Mouse (Mus musculus) heart, embryonic 15.5 days (tissue): ENCODE data around the gene Trpc4ap. TPM values are rescaled to one million over a fixed set of nuclear protein-coding genes. Genes with fewer than 3 reads are reported as not detected.
A peak's percentile ranks its signal among the peaks of the same experiment; 100 is the strongest.

ENCODE experiments used
- ATAC-seq: fragments of 200-750 bp; cut with Nextera tagmentation; replicated peaks from 2 replicates; pipeline ENCODE4 v1.8.0; 2017; ENCODE audit warnings: low read depth, moderate TSS enrichment; ENCODE audit not compliant: insufficient number of reproducible peaks, insufficient read depth, low FRiP score
- H3K27ac ChIP-seq: fragments of 300-500 bp; sonication (generic); 2 replicates; pipeline ENCODE4 v1.5.1; 2015; ENCODE audit warnings: mild to moderate bottlenecking, inconsistent platforms
- H3K27me3 ChIP-seq: fragments of 300-500 bp; sonication (generic); 2 replicates; pipeline ENCODE4 v1.6.1; 2015; ENCODE audit warnings: inconsistent platforms
- H3K36me3 ChIP-seq: fragments of 300-500 bp; sonication (generic); 2 replicates; pipeline ENCODE4 v1.6.1; 2015; ENCODE audit warnings: mild to moderate bottlenecking, inconsistent platforms
- H3K4me1 ChIP-seq: fragments of 300-500 bp; sonication (generic); replicated peaks from 2 replicates; pipeline ENCODE4 v1.6.1; 2015; ENCODE audit warnings: inconsistent platforms
- H3K4me2 ChIP-seq: fragments of 300-500 bp; sonication (generic); 2 replicates; pipeline ENCODE4 v1.6.1; 2015; ENCODE audit warnings: inconsistent platforms, mild to moderate bottlenecking, moderate library complexity
- H3K4me3 ChIP-seq: fragments of 300-500 bp; sonication (generic); 2 replicates; pipeline ENCODE4 v1.5.1; 2015; ENCODE audit warnings: mild to moderate bottlenecking, inconsistent platforms
- H3K9ac ChIP-seq: fragments of 300-500 bp; sonication (generic); 2 replicates; pipeline ENCODE4 v1.6.1; 2015; ENCODE audit warnings: mild to moderate bottlenecking, inconsistent platforms
- H3K9me3 ChIP-seq: fragments of 300-500 bp; sonication (generic); replicated peaks from 2 replicates; pipeline ENCODE4 v1.6.1; 2016; ENCODE audit warnings: inconsistent platforms
- WGBS: fragments of 180-500 bp; shearing (Covaris S2); methylation state at CpG from one replicate; pipeline ENCODE4 v1.1.7; 2015; ENCODE audit warnings: mixed read lengths; 5-methylcytosine and 5-hydroxymethylcytosine counted together
- polyA plus RNA-seq: library from polyadenylated mRNA; unstranded; fragments of >200 nt; fragmentation: Nextera tagmentation; extraction: Ambion mirVana; gene quantifications from 2 replicates; pipeline ENCODE4 v1.2.1, GENCODE M21; 2015

The Trpc4ap gene
- polyA plus RNA-seq, 1 experiment from 2014 or later: 83.0 TPM

DNA sequence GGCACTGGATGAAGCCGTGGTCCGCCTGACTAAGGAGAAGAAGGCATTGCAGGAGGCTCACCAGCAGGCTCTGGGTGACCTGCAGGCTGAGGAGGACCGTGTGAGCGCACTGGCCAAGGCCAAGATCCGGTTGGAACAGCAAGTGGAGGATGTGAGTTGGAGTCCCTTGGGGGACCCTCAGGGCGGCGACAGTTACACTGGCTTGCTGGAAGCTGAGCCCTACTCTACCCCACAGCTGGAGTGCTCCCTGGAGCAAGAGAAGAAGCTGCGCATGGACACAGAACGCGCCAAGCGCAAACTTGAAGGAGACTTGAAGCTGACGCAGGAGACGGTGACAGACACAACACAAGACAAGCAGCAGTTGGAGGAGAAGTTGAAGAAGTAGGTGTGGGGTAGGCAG lies 63.7 kb downstream of the Trpc4ap start:
- Histone ChIP-seq H3K9me3 (no peaks in the 10 kb centered on the region), H3K9ac (no peak overlapping the region), H3K27me3 (peaks cover 41% of the 10 kb centered on the region), H3K4me1 (peaks cover 29% of the 10 kb centered on the region), H3K27ac (no peak overlapping the region), H3K4me2 (no peak overlapping the region), H3K36me3 (peaks cover 85% of the 10 kb centered on the region), H3K4me3 (no peak overlapping the region)
- WGBS: 78% methylated on average over 13 of the region's 13 CpGs
- no peak for ATAC-seq

DNA sequence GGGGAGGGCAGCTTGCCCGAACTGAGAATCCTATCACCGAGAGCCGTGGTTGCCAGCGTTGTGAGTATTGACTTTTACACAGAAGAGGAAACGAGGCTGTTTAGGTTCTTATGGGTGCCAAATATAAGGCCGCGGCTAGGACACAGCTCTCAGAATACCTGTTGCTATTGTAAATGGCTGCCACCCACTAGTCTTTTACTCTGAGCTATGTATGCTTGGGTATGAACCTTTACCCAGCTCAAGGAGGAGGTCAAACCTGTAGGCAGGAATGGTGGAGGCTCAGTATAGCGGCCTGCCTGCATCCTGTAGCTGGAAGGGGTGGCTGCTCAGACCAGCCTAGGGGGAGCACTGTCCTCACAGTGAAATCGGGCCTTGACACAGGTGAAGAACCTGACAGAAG lies 64.1 kb downstream of the Trpc4ap start:
- Histone ChIP-seq H3K4me3 (no peak overlapping the region), H3K9ac (no peak overlapping the region), H3K4me1 (peaks cover 26% of the 10 kb centered on the region), H3K27ac (no peak overlapping the region), H3K9me3 (no peaks in the 10 kb centered on the region), H3K27me3 (peaks cover 41% of the 10 kb centered on the region), H3K36me3 (peaks cover 85% of the 10 kb centered on the region), H3K4me2 (no peak overlapping the region)
- ATAC-seq: no peak
- 82% methylated on average over 9 of the region's 9 CpGs for WGBS

- 57% methylated on average over 21 of the region's 21 CpGs for WGBS
- Histone ChIP-seq H3K36me3 (peaks cover 85% of the 10 kb centered on the region), H3K9me3 (no peaks in the 10 kb centered on the region), H3K4me2 (no peak overlapping the region), H3K4me3 (no peak overlapping the region), H3K27ac (no peak overlapping the region), H3K4me1 (peaks cover 22% of the 10 kb centered on the region), H3K9ac (no peak overlapping the region), H3K27me3 (peaks cover 41% of the 10 kb centered on the region)
- no peak for ATAC-seq
These were observed 65.0 kb downstream of the Trpc4ap start for GRCm38 (mm10) chr2:155627030-155627738.

- Histone ChIP-seq H3K27ac (no peak overlapping the region), H3K4me2 (no peak overlapping the region), H3K27me3 (peaks cover 37% of the 10 kb centered on the region), H3K36me3 (peaks cover 85% of the 10 kb centered on the region), H3K4me3 (no peak overlapping the region), H3K9me3 (no peaks in the 10 kb centered on the region), H3K4me1 (peaks cover 22% of the 10 kb centered on the region), H3K9ac (no peak overlapping the region)
- no peak for ATAC-seq
- 55% methylated on average over 15 of the region's 15 CpGs for whole genome bisulfite sequencing
These were observed 65.9 kb downstream of the Trpc4ap start for GRCm38 (mm10) chr2:155626277-155626676.

- peaks cover 13% of the 10 kb centered on the region for H3K4me1 ChIP-seq
- H3K9me3 ChIP-seq: no peaks in the 10 kb centered on the region
- peaks cover 24% of the 10 kb centered on the region for H3K27me3 ChIP-seq
- no peak overlapping the region for H3K9ac ChIP-seq
- H3K4me2 ChIP-seq: no peak overlapping the region
- H3K27ac ChIP-seq: no peak overlapping the region
- peaks cover 77% of the 10 kb centered on the region for H3K36me3 ChIP-seq
- no peak for ATAC-seq
- 36% methylated on average over 10 of the region's 10 CpGs for WGBS
- no peak overlapping the region for H3K4me3 ChIP-seq
These were observed 67.5 kb downstream of the Trpc4ap start for GRCm38 (mm10) chr2:155624730-155625129.

GRCm38 (mm10) chr2:155623996-155624395 lies 68.2 kb downstream of the Trpc4ap start:
- ATAC-seq: no peak
- WGBS: 77% methylated on average over 6 of the region's 6 CpGs
- Histone ChIP-seq H3K4me3 (no peak overlapping the region), H3K27me3 (peaks cover 17% of the 10 kb centered on the region), H3K4me1 (peaks cover 8% of the 10 kb centered on the region), H3K4me2 (no peak overlapping the region), H3K27ac (no peak overlapping the region), H3K9me3 (no peaks in the 10 kb centered on the region), H3K36me3 (peaks cover 72% of the 10 kb centered on the region), H3K9ac (no peak overlapping the region)

DNA sequence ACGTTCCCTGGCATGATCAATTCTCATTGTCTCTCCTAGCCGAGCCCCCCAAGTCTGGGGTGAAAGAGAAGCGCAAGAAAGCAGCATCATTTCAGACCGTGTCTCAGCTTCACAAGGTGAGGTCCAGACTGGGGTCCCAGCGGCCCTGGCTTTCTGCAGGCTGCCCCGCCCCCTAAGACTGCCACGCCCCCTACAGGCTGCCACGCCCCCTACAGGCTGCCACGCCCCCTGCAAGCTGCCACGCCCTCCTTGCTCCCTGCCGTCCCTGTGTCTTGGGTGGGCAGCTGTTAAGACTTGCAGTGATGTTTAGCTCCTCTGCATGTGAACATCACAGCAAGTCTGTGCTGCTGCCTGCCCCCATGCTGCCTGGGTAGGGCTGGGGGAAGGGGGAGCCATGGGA lies 69.6 kb downstream of the Trpc4ap start:
- Histone ChIP-seq H3K9ac (no peak overlapping the region), H3K4me3 (no peak overlapping the region), H3K9me3 (no peaks in the 10 kb centered on the region), H3K4me2 (no peak overlapping the region), H3K36me3 (peaks cover 64% of the 10 kb centered on the region), H3K4me1 (peaks cover 7% of the 10 kb centered on the region; the same call in 1 of the 2 replicates), H3K27ac (no peak overlapping the region), H3K27me3 (peaks cover 9% of the 10 kb centered on the region; the same call in 1 of the 2 replicates)
- no peak for ATAC-seq
- WGBS: 38% methylated on average over 11 of the region's 11 CpGs

GRCm38 (mm10) chr2:155619817-155620216 lies 72.4 kb downstream of the Trpc4ap start:
- WGBS: 11% methylated on average over 8 of the region's 8 CpGs
- H3K4me1 ChIP-seq: peaks cover 26% of the 10 kb centered on the region

DNA sequence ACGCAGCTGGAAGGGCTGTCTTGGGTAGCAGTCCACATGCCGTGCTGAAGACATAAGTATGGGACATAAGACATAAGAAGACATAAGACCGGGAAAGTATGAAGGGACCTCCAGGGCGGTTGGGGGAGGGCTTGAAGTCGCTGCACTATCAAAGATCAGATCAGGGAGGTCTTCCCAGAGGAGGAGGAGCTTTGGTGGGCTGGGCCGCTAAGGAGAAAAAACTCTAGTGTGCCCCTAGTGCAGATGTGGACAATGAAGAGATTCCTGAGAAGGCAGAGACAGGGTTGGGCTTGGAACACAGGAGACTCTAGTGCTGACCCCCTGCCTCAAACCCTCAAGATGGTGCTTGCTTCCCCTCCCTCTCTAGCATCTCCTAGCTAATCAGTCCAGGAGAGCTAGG lies 75.2 kb downstream of the Trpc4ap start:
- Histone ChIP-seq H3K36me3 (peaks cover 42% of the 10 kb centered on the region; the same call in 1 of the 2 replicates), H3K27me3 (no peaks in the 10 kb centered on the region), H3K9ac (no peak overlapping the region), H3K4me3 (no peak overlapping the region), H3K27ac (0 out of 2 replicates have a peak overlapping the region, but pooled peaks have one; percentile 15), H3K9me3 (no peaks in the 10 kb centered on the region), H3K4me2 (no peak overlapping the region), H3K4me1 (peaks cover 44% of the 10 kb centered on the region)
- ATAC-seq: no peak
- 53% methylated on average over 6 of the region's 6 CpGs for WGBS

More at GRCm38 (mm10) chr2:155619817-155620216, 72.4 kb downstream of the Trpc4ap start:
- H3K4me2 ChIP-seq: no peak overlapping the region
- H3K27ac ChIP-seq: no peak overlapping the region
- no peak overlapping the region for H3K9ac ChIP-seq
- peaks cover 54% of the 10 kb centered on the region; the same call in 1 of the 2 replicates for H3K36me3 ChIP-seq
- no peak overlapping the region for H3K4me3 ChIP-seq
- 0 out of 2 replicates have a peak, but pooled peaks have one; percentile 37 for ATAC-seq
- H3K9me3 ChIP-seq: no peaks in the 10 kb centered on the region
- no peaks in the 10 kb centered on the region for H3K27me3 ChIP-seq

DNA sequence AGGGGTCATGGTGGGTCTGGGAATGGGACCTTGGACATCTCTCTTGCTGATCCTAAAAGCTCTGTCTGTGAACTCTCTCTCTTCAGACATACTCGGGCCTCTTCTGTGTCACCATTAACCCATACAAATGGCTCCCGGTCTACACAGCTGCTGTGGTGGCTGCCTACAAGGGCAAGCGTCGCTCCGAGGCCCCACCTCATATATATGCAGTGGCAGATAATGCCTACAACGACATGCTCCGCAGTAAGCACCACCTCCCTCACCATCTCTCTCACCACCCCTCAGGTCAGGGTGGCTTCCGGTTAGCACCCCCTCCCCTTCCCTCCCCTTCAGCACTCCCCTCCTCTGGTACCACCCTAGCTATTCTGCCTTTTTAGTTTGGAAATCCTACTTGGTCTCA lies 78.2 kb downstream of the Trpc4ap start:
- ATAC-seq: no peak
- WGBS: 41% methylated on average over 8 of the region's 8 CpGs
- H3K4me1 ChIP-seq: peaks cover 47% of the 10 kb centered on the region

GRCm38 (mm10) chr2:155613326-155613755 lies 78.8 kb downstream of the Trpc4ap start:
- WGBS: 3% methylated on average over 20 of the region's 20 CpGs
- ATAC-seq: peak; percentile 75
- Histone ChIP-seq H3K4me1 (peaks cover 42% of the 10 kb centered on the region), H3K27me3 (no peaks in the 10 kb centered on the region), H3K27ac (peak overlapping the region; percentile 91), H3K4me3 (peak overlapping the region; percentile 51), H3K9ac (peak overlapping the region; percentile 65), H3K36me3 (peaks cover 21% of the 10 kb centered on the region; the same call in 1 of the 2 replicates), H3K9me3 (no peaks in the 10 kb centered on the region), H3K4me2 (peak overlapping the region; percentile 76)

More for the DNA sequence above, 78.2 kb downstream of the Trpc4ap start:
- Histone ChIP-seq H3K27me3 (no peaks in the 10 kb centered on the region), H3K4me3 (peak overlapping the region; percentile 51), H3K27ac (peak overlapping the region; percentile 91; the same call in 1 of the 2 replicates), H3K36me3 (peaks cover 26% of the 10 kb centered on the region; the same call in 1 of the 2 replicates), H3K9ac (peak overlapping the region; percentile 65), H3K9me3 (no peaks in the 10 kb centered on the region), H3K4me2 (peak overlapping the region; percentile 76)
